Mouse (Mus musculus) kidney, postnatal 0 days (tissue): ENCODE results near the gene Taar8b. TPM values are rescaled to one million over a fixed set of nuclear protein-coding genes. Genes with fewer than 3 reads are reported as not detected.

Experiments
- ATAC-seq: fragments of 200-750 bp; cut with Nextera tagmentation; replicated peaks from 2 replicates; pipeline ENCODE4 v1.8.0; 2017; ENCODE audit warnings: low read depth, moderate number of reproducible peaks, moderate TSS enrichment, moderate library complexity; ENCODE audit not compliant: low FRiP score
- DNase-seq: peaks from one replicate; pipeline ENCODE4 v3.0.0-alpha.2; 2016; ENCODE audit warnings: low spot score
- H3K27ac ChIP-seq: fragments of 300-500 bp; sonication (generic); 2 replicates; pipeline ENCODE4 v1.5.1; 2014; ENCODE audit warnings: mild to moderate bottlenecking
- H3K27me3 ChIP-seq: fragments of 300-500 bp; sonication (generic); 2 replicates; pipeline ENCODE4 v1.6.1; 2014; ENCODE audit warnings: low read length, mixed read lengths; ENCODE audit not compliant: insufficient read depth
- H3K36me3 ChIP-seq: fragments of 300-500 bp; sonication (generic); 2 replicates; pipeline ENCODE4 v1.6.1; 2014; ENCODE audit warnings: low read length, mixed read lengths; ENCODE audit not compliant: insufficient read depth
- H3K4me1 ChIP-seq: fragments of 300-500 bp; sonication (generic); replicated peaks from 2 replicates; pipeline ENCODE4 v1.6.1; 2014; ENCODE audit warnings: antibody characterized with exemption, low read length, mixed read lengths; ENCODE audit not compliant: insufficient read depth
- H3K4me2 ChIP-seq: fragments of 300-500 bp; sonication (generic); 2 replicates; pipeline ENCODE4 v1.6.1; 2014; ENCODE audit warnings: mild to moderate bottlenecking, low read length, moderate library complexity, mixed read lengths
- H3K4me3 ChIP-seq: fragments of 300-500 bp; sonication (generic); replicated peaks from 2 replicates; pipeline ENCODE4 v1.5.1; 2014; ENCODE audit warnings: low read depth, low read length
- H3K9ac ChIP-seq: fragments of 300-500 bp; sonication (generic); 2 replicates; pipeline ENCODE4 v1.6.1; 2014; ENCODE audit warnings: low read depth, low read length
- H3K9me3 ChIP-seq: fragments of 300-500 bp; sonication (generic); replicated peaks from 2 replicates; pipeline ENCODE4 v1.6.1; 2016; ENCODE audit warnings: low read length, inconsistent platforms, mixed read lengths
- CTCF ChIP-seq: IDR thresholded peaks from 2 replicates; pipeline ENCODE4 v1.5.1; 2016; ENCODE audit warnings: antibody characterized with exemption, low read depth, mild to moderate bottlenecking, moderate library complexity
- WGBS: fragments of 180-500 bp; shearing (Covaris S2); extraction: QIAGEN DNeasy Blood & Tissue Kit; methylation state at CpG from one replicate; pipeline ENCODE4 v1.1.7; 2014; 5-methylcytosine and 5-hydroxymethylcytosine counted together
- polyA plus RNA-seq: library from polyadenylated mRNA; unstranded; fragments of >200 nt; fragmentation: Nextera tagmentation; extraction: Ambion mirVana; gene quantifications from 2 replicates; pipeline ENCODE4 v1.2.1, GENCODE M21; 2015

The Taar8b gene
- polyA plus RNA-seq, 1 experiment from 2014 or later: not detected

GRCm38 (mm10) chr10:24052039-24052438 lies 40.1 kb downstream of the Taar8b start:
- H3K4me1 ChIP-seq: no peaks in the 10 kb centered on the region
- H3K9ac ChIP-seq: no peak overlapping the region
- H3K27ac ChIP-seq: no peak overlapping the region
- H3K36me3 ChIP-seq: no peaks in the 10 kb centered on the region
- 74% methylated on average over 5 of the region's 5 CpGs for WGBS
- no peak for TF ChIP-seq CTCF
- H3K4me2 ChIP-seq: no peak overlapping the region
- no peak overlapping the region for H3K4me3 ChIP-seq
- no peaks in the 10 kb centered on the region for H3K27me3 ChIP-seq
- H3K9me3 ChIP-seq: no peaks in the 10 kb centered on the region
- DNase-seq (no peak), ATAC-seq (no peak)

- DNase-seq (no peak), ATAC-seq (no peak)
- Histone ChIP-seq H3K4me1 (no peaks in the 10 kb centered on the region), H3K9me3 (no peaks in the 10 kb centered on the region), H3K4me2 (no peak within 1 kb of the TSS), H3K9ac (no peak within 1 kb of the TSS), H3K36me3 (no peaks in the 10 kb centered on the region), H3K27ac (no peak within 1 kb of the TSS), H3K4me3 (no peak within 1 kb of the TSS), H3K27me3 (no peaks in the 10 kb centered on the region)
- TF ChIP-seq CTCF: no peak
Observed at GRCm38 (mm10) chr10:24049210-24049609, 42.9 kb downstream of the Taar8b start, which contains the start of gene Taar7f. TSS of gene Taar7f (plus strand) at chr10:24049510.

Other genes starting within 250 kb of the Taar8b start
- 0.08 and 0.17 TPM in 2 replicates for gene Vnn3, start 240.8 kb downstream of the Taar8b start, polyA plus RNA-seq
- gene Vnn1, start 197.6 kb downstream of the Taar8b start, polyA plus RNA-seq: 21.1 and 22.4 TPM in 2 replicates
- not detected in 2 replicates for gene Taar1, start 171.9 kb downstream of the Taar8b start, polyA plus RNA-seq
- 0.31 and 0.41 TPM in 2 replicates for gene Taar2, start 153.7 kb downstream of the Taar8b start, polyA plus RNA-seq
- gene Taar3, start 142.7 kb downstream of the Taar8b start, polyA plus RNA-seq: not detected in 2 replicates
- gene Taar4, start 131.8 kb downstream of the Taar8b start, polyA plus RNA-seq: not detected in 2 replicates
- gene Taar5, start 121.6 kb downstream of the Taar8b start, polyA plus RNA-seq: 0.23 and 0.30 TPM in 2 replicates
- not detected in 2 replicates for gene Taar6, start 106.6 kb downstream of the Taar8b start, polyA plus RNA-seq
- gene Taar7a, start 98.8 kb downstream of the Taar8b start, polyA plus RNA-seq: not detected in 2 replicates
- not detected in 2 replicates for gene Taar7b, start 92.4 kb downstream of the Taar8b start, polyA plus RNA-seq
- not detected in 2 replicates for gene Taar7d, start 65.1 kb downstream of the Taar8b start, polyA plus RNA-seq
- not detected in 2 replicates for gene Taar7e, start 54.7 kb downstream of the Taar8b start, polyA plus RNA-seq
- not detected in 2 replicates for gene Taar7f, start 42.8 kb downstream of the Taar8b start, polyA plus RNA-seq
- gene Taar8a, start 15.8 kb downstream of the Taar8b start, polyA plus RNA-seq: not detected in 2 replicates
- gene Taar8c, start 9.6 kb upstream of the Taar8b start, polyA plus RNA-seq: not detected in 2 replicates
- gene Taar9, start 17.2 kb upstream of the Taar8b start, polyA plus RNA-seq: not detected in 2 replicates
- gene Stx7, start 57.0 kb upstream of the Taar8b start, polyA plus RNA-seq: 167 and 185 TPM in 2 replicates
- 12.0 and 12.4 TPM in 2 replicates for gene Moxd1, start 131.2 kb upstream of the Taar8b start, polyA plus RNA-seq